Mouse (Mus musculus) layer of hippocampus, postnatal 10 days (tissue): Measurements from ENCODE around the gene Tnc. TPM values are rescaled to one million over a fixed set of nuclear protein-coding genes. Genes with fewer than 3 reads are reported as not detected.

Source experiments
- total RNA-seq, 2 experiments: library from RNA; stranded (reverse); gene quantifications; 2 replicates each; pipeline ENCODE4 v1.2.3; 2021

Gene Tnc
- total RNA-seq, 2 experiments from 2014 or later = 51.9 to 57.6 TPM

Other genes with a start within 250 kb of the Tnc start
- gene Tnfsf8, start 185.7 kb downstream of the Tnc start, total RNA-seq = not detected